Mouse (Mus musculus): ENCODE measurements at regions not wholly inside any gene's neighbourhood (a gene's known extent, or its start where the extent isn't known, plus 50 kb on each side); places are given as distances from the start of the nearest gene placed in this dataset.

DNA sequence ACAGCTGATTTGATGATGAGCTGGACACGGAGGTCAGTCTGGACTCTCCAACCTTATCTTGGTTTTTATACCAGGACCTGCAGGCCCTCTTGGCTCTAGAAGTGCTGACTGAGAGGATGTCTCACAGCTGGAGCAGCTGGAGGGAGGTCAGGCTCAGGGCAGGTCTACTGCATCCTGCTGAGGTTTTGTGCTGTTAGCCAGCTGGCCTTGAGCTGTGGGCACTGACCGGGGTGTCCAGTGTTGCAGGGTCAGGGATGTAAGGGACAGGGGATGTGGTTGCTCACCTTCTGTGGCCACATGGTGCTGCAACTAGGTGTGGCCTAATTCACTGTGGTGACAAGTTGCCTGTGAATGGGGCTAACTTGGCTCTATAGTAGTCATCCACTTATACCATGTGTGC is 211.0 kb upstream of the Eef2kmt start:
- no peak for DNase-seq (ENCODE audit: low spot score in 2 of 2)
- H3K27ac ChIP-seq, result no peak overlapping the region
- H3K4me3 ChIP-seq, result no peak overlapping the region
- TF ChIP-seq CTCF (conservative IDR thresholded peaks at IDR 0.05), result no peak

- no peak overlapping the region for H3K27ac ChIP-seq
Observed at GRCm38 (mm10) chr16:5455352-5455965, 199.7 kb upstream of the Eef2kmt start.

DNA sequence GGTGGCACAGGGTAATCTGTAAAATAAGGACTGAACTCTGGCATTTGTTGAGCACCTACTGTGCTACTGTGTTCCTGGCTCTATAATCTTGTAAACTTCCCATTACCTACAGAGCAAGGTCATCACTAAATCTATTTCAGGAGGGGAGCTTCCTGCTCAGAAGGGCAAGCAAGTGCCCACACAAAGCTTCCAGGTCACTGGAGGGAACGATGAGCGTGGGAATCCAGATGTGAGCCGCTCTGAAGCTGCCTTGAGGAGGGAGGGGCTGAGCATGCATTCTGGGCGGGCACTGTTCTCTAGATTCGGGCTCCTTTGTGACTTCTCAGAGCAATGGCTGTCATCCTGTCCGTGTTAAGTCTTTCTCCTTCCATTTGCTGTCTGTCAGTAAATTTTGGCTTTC is 198.5 kb upstream of the Eef2kmt start:
- Histone ChIP-seq H3K27ac (no peak overlapping the region), H3K4me3 (no peak overlapping the region)
- no peak for DNase-seq (ENCODE audit: low spot score in 2 of 2)
- TF ChIP-seq CTCF (conservative IDR thresholded peaks at IDR 0.05), result no peak

More at GRCm38 (mm10) chr16:5455352-5455965, 199.7 kb upstream of the Eef2kmt start:
- no peak for DNase-seq (ENCODE audit: low spot score in 2 of 2)
- no peak overlapping the region for H3K4me3 ChIP-seq
- no peak for TF ChIP-seq CTCF (conservative IDR thresholded peaks at IDR 0.05)

DNA sequence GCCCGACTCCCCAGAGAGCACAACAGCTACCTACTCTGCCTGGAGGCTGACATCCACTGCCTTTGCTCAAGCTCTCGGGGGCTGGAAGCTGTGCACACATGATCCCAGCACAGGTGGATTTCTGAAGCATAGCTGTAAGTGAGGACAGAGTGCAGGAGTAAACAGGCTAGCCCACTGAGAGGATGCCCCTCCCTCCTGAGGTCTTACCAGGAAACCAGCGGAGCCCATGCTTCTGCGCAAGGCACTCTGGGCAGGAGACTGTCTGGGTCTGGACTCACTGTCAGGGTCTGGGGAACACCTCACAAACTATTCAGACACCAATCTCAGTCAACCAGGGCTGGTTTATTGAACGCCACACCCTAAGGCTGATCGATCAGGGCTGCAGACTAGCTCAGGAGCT is 197.2 kb upstream of the Eef2kmt start:
- H3K4me3 ChIP-seq, result no peak overlapping the region
- no peak for DNase-seq (ENCODE audit: low spot score in 2 of 2)
- H3K27ac ChIP-seq, result no peak overlapping the region
- TF ChIP-seq CTCF (conservative IDR thresholded peaks at IDR 0.05), result no peak

- no peak for TF ChIP-seq CTCF (conservative IDR thresholded peaks at IDR 0.05)
Observed at GRCm38 (mm10) chr16:5445776-5446175, 190.0 kb upstream of the Eef2kmt start.

DNA sequence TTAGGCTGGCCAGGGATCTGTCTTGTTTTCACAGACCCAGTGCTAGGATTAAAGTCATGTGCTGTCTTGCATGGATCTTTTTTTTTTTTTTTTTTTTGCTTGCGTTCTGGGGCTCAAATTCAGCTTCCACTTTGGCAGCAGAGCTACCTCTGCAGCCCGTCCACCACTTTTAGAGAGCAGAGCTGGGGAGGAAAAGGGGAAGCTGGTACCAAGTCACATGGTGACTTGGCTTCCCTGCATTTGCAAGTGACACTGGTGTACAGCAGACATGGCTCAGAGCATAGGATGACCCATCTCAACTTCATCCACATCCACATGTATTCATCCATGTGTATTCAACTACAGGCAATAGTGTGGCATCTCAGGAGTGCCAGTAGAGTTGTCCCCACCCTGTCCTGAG is 189.0 kb upstream of the Eef2kmt start:
- no peak overlapping the region for H3K27ac ChIP-seq
- H3K4me3 ChIP-seq, result no peak overlapping the region
- no peak for DNase-seq (ENCODE audit: low spot score in 2 of 2)
- no peak for TF ChIP-seq CTCF (conservative IDR thresholded peaks at IDR 0.05)

More at GRCm38 (mm10) chr16:5445776-5446175, 190.0 kb upstream of the Eef2kmt start:
- H3K27ac ChIP-seq, result no peak overlapping the region
- no peak for DNase-seq (ENCODE audit: low spot score in 2 of 2)
- H3K4me3 ChIP-seq, result no peak overlapping the region

DNA sequence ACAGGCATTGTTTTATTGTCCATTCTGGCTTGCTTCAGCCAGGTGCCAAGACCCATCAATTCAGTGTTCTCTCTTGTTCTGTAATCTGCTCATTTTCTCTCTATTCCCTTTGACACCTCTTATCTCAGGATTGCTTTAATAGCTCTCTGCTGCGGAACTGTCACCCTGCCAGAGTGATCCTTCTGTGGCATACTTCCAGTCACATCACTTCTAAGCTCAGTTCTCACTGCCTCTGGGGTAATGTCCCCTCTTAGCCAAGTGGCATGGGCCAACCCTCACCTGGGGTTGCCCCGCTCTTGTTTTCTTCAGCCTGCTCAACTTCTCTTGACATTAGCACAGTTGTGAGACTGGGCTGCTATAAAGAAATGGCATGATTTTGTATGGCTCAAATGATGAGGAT is 183.9 kb upstream of the Eef2kmt start:
- no peak for TF ChIP-seq CTCF (conservative IDR thresholded peaks at IDR 0.05)

DNA sequence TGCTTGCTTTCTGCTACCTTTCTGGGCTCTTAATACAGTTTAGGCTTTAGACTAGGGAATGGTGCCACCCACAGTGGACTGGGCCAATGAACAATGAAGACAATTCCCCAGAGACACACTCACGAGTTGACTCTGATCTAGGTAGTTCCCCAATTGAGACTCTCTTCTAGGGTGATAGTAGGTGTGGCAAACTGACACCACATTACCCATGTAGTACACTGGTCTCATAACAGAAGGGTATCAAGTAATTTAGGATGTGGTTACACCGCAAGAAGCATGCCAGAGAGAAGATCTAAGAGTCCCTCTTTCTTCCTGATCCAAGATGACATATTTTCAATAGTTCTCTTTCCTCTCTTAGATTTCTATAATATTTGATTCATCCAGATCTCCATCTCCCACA is 182.6 kb upstream of the Eef2kmt start:
- H3K27ac ChIP-seq, result no peak overlapping the region
- no peak overlapping the region for H3K4me3 ChIP-seq
- TF ChIP-seq CTCF (conservative IDR thresholded peaks at IDR 0.05), result no peak
- no peak for DNase-seq (ENCODE audit: low spot score in 2 of 2)

More for the DNA sequence above, 183.9 kb upstream of the Eef2kmt start:
- DNase-seq (ENCODE audit: low spot score in 2 of 2), result no peak
- Histone ChIP-seq H3K4me3 (no peak overlapping the region), H3K27ac (no peak overlapping the region)

GRCm38 (mm10) chr16:5431689-5432088 is 175.9 kb upstream of the Eef2kmt start:
- DNase-seq (ENCODE audit: low spot score in 2 of 2), result no peak
- Histone ChIP-seq H3K27ac (peak overlapping the region; percentile 65; the same call in 1 of the 2 replicates), H3K4me3 (no peak overlapping the region)
- TF ChIP-seq CTCF (conservative IDR thresholded peaks at IDR 0.05), result no peak

DNA sequence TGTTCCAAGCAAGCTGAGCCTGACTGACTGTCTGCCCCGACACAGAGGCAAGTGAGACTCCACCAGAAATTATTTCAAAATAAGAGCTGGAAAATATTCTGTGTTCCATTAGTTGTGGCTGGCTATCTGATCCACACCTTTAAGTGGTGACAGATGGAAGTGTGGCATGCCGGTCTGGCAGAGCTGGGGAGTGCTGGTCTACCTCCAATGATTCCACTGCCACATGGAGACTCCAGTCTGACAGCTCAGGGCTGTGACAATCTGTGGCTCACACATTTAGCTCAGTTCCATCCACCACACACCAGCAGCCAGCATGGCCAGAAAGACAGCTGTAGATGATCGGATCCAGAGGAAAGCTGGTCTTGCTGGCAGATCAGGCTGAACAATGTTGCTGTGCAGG is 175.3 kb upstream of the Eef2kmt start:
- H3K27ac ChIP-seq, result peak overlapping the region; percentile 65; the same call in 1 of the 2 replicates

GRCm38 (mm10) chr16:5429466-5429865 is 173.7 kb upstream of the Eef2kmt start:
- no peak overlapping the region for H3K4me3 ChIP-seq
- H3K27ac ChIP-seq, result no peak overlapping the region
- DNase-seq (ENCODE audit: low spot score in 2 of 2), result no peak
- no peak for TF ChIP-seq CTCF (conservative IDR thresholded peaks at IDR 0.05)

More for the DNA sequence above, 175.3 kb upstream of the Eef2kmt start:
- H3K4me3 ChIP-seq, result no peak overlapping the region
- peak; percentile 70 to 79 for DNase-seq (ENCODE audit: low spot score in 2 of 2)
- TF ChIP-seq CTCF (conservative IDR thresholded peaks at IDR 0.05), result no peak

DNA sequence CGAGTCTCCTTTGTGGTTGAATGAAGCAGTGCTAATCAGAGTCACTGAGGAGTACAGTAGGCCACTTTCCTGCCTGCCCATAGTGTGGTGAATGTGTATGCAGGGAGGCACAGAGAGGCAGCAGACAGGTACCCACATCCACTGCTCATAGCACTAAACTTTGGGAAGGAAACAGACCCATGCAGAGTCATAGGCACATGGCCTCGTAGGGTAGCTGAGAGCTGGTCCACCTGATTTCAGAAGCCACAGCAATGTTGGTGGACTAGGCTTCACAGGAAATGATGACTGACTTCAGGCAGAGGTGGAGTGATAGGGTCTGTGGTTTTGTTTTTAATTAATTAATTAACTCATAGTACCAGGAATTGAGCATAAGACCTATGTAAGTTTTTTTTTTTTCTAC is 170.1 kb upstream of the Eef2kmt start:
- no peak overlapping the region for H3K27ac ChIP-seq
- no peak overlapping the region for H3K4me3 ChIP-seq
- no peak for DNase-seq (ENCODE audit: low spot score in 2 of 2)
- TF ChIP-seq CTCF (conservative IDR thresholded peaks at IDR 0.05), result no peak

DNA sequence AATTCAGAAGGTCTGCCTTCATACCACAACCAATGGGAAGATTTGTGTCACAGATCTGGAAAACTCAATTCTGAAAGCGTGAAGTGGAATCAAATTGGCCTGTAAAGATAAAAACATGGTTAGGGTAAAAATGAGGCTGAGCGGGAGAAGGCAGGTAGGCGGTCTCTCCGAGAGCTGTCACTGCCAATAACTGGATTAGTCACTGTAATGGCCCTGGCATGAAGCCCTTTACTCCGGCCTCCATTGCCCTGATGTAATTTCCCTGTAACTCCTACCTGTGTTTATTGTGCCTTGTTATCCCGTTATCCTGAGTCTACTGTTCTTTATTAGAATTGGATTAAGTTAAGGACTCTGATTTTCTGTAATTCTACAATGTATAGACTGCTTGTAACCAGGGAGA is 166.3 kb upstream of the Eef2kmt start:
- no peak overlapping the region for H3K4me3 ChIP-seq
- H3K27ac ChIP-seq, result no peak overlapping the region
- TF ChIP-seq CTCF (conservative IDR thresholded peaks at IDR 0.05), result no peak
- DNase-seq (ENCODE audit: low spot score in 2 of 2), result no peak

GRCm38 (mm10) chr16:5421591-5421990 is 165.8 kb upstream of the Eef2kmt start:
- no peak for DNase-seq (ENCODE audit: low spot score in 2 of 2)
- no peak overlapping the region for H3K4me3 ChIP-seq
- no peak overlapping the region for H3K27ac ChIP-seq
- TF ChIP-seq CTCF (conservative IDR thresholded peaks at IDR 0.05), result peak; percentile 39
